Mouse (Mus musculus) left cerebral cortex, adult 18-20 months (tissue): ENCODE measurements around the gene Ankar. TPM values are rescaled to one million over a fixed set of nuclear protein-coding genes. Genes with fewer than 3 reads are reported as not detected.

Experiments used
- DNase-seq, 2 experiments: peaks; one replicate each; pipeline ENCODE4 v3.0.0; 2021 to 2022; ENCODE audit warnings: low spot score in 2 of 2, mixed read lengths in 1 of 2
- total RNA-seq, 2 experiments: library from RNA; stranded (reverse); gene quantifications; 2 replicates each; pipeline ENCODE4 v1.2.3; 2021

Ankar gene
- total RNA-seq, 2 experiments from 2014 or later = not detected

DNA sequence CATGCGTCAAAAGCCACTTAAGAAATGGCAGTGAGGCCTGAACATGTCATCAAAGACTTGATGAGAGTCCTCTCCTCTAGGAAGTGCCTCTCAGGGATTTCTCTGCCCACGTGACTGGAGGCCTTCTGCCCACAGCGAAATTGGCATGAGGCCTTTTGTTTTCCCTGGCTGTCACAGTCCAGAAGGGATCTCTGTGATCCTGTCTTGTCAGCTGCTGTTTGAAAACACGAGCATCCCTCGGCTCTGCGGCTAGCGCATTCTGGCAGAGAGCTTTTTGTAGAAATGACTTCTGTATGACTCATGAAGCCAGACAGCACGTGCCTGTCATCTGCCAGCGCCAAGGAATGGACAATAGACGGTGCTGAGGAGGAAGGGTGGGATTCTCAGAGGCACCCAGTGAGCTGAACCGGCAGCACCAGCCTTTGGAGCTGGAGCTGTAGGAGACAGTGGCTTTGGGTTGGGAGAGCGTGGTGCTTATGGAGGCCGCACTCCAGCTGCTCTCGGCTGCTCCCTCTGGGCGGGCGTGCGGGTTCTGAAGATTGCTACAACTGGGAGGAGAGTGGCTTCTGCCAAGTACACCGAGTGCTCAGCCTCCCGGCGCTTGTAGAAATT is 106.9 kb downstream of the Ankar start:
- peak; percentile 74 to 79 for DNase-seq

Other genes starting within 250 kb of the Ankar start
- gene March4, start 163.6 kb downstream of the Ankar start, total RNA-seq = 10 to 100 TPM; 18.2 to 18.3 TPM
- 10 to 100 TPM; 67.8 to 71.2 TPM for gene Smarcal1, start 117.3 kb downstream of the Ankar start, total RNA-seq
- 100 to 1,000 TPM; 593 to 647 TPM for gene Rpl37a, start 10.7 kb upstream of the Ankar start, total RNA-seq
- 10 to 100 TPM; 63.4 to 79.3 TPM for gene Igfbp2, start 123.9 kb upstream of the Ankar start, total RNA-seq
- 10 to 100 TPM; 42.5 to 62.4 TPM for gene Igfbp5, start 174.3 kb upstream of the Ankar start, total RNA-seq